Mouse (Mus musculus): ENCODE results near the gene Mif.
A peak's percentile ranks its signal among the peaks of the same experiment; 100 is the strongest.
"Not testable (repeated sequence)": the region's sequence is repeated elsewhere in the genome, so short reads cannot be mapped to it uniquely, and the experiment has no call there.

The Mif gene

GRCm38 (mm10) chr10:75859786-75860470 is at the start of gene Mif:
Gene Mif, minus strand, starts transcription at chr10:75860240.
- peak; percentile 92 for DNase-seq

DNA sequence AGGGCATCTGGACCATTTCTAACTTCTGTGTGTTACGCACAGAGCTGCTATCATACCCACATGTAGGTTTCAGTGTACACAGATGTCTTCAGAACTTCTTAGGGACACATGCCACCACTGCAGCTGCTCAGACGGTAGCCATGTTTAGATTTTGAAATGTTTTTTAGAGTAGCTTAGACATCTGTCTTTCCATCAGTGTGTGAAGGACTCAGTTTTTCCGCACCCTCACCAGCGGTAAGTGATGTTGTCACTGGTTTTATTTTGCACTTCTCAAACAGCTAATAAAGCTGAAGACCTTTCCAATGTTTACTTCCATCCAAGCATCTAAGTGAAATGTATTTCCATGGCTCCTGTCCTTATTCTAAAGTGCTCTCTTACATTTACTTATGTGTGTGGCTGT is 46.8 kb upstream of the Mif start:
- DNase-seq = no peak

DNA sequence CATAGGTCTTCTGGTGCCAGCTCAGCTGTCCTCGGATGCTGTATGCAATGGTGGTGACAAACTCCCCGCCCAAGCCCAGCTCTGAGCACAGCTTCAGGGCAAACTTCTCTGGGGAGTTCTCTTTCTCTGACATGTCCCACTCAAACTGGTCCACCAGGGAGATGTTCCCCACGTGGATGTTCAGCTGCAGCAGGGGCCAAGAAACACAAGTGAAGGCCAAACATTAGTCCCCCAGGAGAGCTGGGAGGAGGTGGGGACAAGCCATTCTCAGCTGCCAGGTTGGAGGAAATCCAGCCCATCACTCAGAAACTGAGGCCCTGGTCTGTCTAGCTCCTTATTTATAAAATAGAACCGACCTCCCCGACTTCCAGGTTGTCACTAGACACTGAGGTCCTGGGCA is 44.4 kb upstream of the Mif start:
- no peak for DNase-seq

GRCm38 (mm10) chr10:75898846-75899245 is 38.8 kb upstream of the Mif start:
- DNase-seq = peak; percentile 51

DNA sequence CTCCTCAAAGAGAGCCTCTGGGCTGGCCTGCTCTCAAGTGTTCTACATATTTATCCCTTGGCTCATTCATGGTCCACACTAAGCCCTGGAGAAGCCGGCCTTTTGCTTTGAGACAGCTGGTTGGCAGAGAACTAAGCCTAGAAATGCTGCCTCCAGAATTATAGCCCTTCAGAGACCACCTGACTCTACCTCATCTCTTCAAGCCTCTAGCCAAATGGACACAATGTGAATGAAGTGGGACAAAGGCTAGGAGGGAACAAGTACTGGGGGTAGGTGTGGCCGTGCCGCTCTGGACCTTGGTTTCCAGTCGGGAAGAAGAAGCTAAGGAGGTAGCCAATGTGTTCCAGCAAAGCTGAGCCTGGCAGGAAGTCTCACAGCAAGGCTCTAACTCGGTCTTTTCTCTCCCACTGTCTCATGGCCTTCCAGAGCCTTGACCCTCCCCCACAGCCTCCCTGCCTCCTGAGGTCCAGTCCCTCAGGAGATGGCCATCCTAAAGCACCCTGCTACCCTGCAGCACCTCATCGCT is 38.1 kb upstream of the Mif start:
- no peak for DNase-seq

DNA sequence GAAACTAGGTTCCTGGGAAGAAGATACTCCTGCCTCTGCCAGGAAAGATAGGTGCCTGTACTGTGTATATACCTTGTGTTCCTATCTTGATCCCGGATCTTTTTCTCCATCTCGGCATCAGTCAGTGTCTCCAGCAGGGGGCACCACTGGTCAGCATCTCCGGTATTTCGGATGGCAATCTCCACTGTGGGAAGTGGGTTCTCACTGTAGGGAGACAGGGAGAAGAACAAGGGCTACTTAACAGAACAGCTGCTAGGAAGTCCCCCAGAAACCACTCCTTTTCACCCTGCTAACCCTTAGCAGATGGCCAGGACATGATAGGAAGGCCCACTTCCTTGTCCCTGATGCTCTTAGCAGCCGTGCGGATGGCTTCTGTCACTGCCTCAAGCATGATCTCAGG is 37.3 kb upstream of the Mif start:
- peak; percentile 84 for DNase-seq

- no peak for DNase-seq
These were observed 36.2 kb upstream of the Mif start for GRCm38 (mm10) chr10:75896208-75896607.

DNA sequence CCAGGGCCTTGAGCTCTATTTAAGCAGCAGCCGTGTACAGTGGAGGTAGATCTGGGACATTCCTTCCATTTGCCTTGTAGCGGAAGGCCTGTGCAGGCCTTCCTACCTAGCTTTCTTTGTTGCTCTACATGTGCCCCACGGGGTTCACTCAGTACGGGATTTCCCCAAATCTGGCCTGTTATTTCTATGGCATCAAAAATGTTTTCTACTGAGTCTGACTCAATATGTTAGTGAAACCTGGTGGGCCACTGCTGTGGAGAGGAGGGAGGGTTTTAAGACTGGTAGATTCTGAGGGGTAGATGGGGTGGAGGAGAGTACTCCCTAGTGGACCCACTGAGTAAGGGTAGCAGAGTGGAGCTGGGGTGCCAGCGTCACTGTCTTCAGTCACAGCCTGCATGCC is 35.7 kb upstream of the Mif start:
- DNase-seq = no peak

- DNase-seq = no peak
These were observed 34.6 kb upstream of the Mif start for GRCm38 (mm10) chr10:75894601-75895000.

GRCm38 (mm10) chr10:75893089-75893750 is 33.2 kb upstream of the Mif start, which contains the start of gene Derl3:
Gene Derl3, plus strand, starts transcription at chr10:75893413.
- peak; percentile 98 for DNase-seq

DNA sequence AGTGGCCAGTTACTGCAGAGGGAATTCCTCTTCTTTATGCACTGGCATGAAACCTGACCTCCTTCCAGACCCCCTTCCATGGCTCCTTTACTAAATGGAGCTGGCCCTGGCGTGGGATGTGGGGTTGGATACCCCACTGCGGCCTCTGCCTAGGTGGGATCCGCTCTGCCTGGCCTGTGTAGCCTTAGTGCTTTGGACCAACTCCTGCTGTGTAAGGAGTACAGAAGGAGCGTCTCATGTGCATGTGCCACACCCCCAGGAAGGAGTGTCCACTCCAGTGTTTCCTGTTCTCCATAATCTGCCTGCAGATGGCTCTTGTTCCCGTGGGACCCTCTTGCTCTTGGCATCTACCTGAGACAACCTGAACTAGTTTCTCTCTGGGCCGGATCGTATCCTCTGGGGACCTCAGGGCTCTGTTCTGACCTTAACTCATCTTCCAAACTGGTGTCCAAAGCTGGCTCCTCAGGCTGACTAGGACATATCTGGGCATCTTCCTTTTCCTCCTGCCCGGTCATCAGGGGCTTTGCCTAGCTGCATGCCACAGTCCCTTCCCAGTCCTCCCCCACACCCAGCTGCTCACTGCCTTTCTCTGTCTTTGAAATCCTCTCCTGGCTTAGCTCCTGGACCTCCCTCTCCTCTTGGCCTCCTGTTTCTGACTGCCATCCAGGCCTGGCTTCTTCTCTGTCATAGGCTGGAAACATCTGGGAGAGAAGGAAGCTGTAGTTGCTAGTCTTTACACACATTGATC is 29.5 kb upstream of the Mif start:
- DNase-seq = no peak

DNA sequence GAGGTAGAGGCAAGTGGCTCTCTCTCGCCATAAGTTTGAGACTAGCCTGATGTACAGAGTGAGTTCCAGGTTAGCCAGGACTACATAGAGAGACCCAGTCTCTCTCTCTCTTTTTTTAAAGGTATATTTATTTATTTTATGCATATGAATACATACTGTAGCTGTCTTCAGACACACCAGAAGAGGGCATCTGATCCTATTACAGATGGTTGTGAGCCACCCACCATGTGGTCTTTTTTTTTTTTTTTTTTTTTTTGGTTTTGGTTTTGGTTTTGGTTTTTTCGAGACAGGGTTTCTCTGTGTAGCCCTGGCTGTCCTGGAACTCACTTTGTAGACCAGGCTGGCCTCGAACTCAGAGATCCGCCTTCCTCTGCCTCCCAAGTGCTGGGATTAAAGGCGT is 27.5 kb upstream of the Mif start:
- not testable (repeated sequence) for DNase-seq

- DNase-seq = no peak
These were observed 24.7 kb upstream of the Mif start for GRCm38 (mm10) chr10:75884742-75885141.

GRCm38 (mm10) chr10:75883232-75883552 is 23.2 kb upstream of the Mif start:
- peak; percentile 96 for DNase-seq

DNA sequence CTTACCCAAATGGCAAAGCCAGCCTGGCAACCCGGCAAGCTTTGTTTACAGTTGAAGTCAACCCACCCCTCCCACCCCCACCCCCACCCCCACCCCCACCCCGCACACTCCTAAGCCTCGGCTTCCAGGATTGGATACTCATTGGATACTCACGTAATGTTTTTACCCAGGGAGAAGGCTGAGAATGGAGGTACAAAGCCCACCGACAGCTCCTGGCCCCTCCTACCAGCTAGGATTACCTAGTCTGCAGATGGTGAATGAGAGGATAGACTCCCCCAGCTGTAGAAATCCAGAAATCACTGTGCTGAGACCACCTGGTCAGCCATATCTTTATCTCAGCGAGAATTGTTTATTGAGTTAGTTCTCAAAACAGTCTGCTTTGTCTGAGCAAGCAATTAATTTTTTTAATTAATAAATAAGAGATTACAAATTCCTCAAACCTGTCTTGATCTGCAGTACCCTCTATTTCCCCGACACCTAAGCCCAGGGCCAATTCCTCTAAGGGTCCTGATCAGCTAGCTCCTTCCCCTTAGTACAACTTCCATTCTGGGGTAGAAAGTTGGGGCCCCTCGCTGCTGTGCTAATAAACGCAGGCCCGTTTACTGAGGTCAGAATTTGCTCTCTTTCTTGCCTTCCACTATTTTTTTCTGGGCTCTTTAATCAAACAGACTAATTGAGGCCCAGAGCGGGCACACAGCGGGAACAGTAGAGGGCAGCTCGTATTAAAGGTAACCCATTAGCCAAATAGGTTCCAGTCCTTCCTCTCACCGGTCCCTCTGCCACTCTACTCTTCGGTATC is 22.6 kb upstream of the Mif start:
- DNase-seq = no peak

DNA sequence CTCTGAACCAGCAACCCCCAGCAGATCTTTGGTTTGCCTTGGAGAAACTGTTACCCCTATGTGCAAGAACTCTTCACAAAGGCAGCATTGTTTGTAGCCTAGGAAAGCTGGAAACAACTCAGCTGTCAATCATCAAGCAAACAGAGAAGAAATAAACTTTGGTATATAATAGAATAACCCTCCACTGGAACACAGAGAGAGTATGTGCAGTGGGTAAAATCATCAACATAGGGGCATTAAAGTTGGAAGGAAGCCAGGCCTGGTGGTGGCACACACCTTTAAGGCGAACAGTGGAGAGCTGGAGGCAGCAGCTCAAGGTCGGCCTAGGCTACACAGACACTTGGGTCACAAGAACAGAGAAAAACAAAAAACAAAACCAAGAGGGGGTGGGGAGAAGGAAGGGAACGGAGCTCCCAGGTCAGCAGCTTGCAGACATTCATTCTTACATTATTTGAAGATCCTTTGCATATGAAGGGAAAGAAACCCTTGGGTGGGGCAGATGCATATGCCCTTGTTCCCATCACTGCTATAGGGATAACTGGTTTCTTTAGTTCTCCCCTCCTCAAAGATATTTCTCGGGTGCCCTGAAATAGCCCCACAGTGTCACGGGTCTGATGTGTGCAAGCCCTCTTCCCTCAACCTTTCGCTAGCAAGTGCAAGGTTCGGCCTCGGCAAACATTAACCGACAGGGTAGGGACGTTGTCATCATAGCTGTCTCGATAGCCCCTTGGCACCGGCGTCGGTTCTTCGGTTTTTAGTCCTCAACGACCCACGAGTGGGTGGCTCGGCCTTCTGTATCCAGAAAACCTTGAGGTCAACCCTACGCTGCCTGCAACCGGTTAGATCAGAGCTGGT is 21.8 kb upstream of the Mif start:
- DNase-seq = peak; percentile 94

GRCm38 (mm10) chr10:75880771-75881577 is 20.9 kb upstream of the Mif start:
- DNase-seq = no peak

DNA sequence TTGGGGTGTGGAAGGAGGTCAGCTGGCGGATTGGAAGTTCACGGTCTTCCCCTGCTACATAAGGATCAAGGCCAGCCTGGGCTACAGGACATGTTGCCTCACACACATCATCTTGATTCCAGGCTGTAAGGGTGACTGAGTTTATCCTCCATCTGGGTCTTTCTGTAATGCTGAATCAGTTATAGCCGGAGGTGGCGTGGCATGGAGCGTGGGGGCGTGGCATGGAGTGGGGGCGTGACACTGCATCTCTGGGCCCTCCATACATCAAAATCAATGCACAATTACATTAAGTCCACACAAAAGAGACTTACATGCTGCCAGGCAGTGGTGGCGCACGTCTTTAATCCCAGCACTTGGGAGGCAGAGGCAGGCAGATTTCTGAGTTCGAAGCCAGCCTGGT is 20.3 kb upstream of the Mif start:
- DNase-seq = no peak

DNA sequence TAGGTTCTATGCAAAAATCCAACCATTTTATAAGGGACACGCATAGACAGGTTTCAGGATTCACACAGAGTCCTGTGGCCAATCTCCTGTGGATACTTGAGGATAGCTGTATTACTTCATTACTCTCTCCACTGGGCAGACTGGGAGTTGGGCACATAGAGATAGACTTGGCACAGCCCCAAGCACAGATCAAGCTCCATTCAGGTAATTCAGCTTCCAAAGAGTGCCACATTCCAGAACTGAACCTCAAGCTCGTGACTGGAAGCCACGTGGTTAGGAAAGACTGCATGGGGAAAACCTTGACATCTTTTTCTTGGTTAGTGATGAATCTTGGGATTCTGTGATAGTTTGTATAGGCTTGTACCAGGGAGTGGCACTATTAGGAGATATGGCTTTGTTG is 18.8 kb upstream of the Mif start:
- peak; percentile 82 for DNase-seq

GRCm38 (mm10) chr10:75873543-75874170 is 13.6 kb upstream of the Mif start:
- DNase-seq = no peak
